Mouse (Mus musculus) G1E (cell line): ENCODE data around the gene Fgfr2.

Source experiments
- CTCF ChIP-seq: IDR thresholded peaks from 2 replicates; pipeline ENCODE4 v1.5.1; 2012; ENCODE audit warnings: low read depth, low read length, inconsistent platforms, mixed read lengths
- GATA1 ChIP-seq: IDR thresholded peaks from 2 replicates; pipeline ENCODE4 v1.6.1; 2012; ENCODE audit warnings: borderline replicate concordance, low read length, inconsistent platforms, mixed read lengths
- GATA2 ChIP-seq: IDR thresholded peaks from 2 replicates; pipeline ENCODE4 v1.6.1; 2012; ENCODE audit warnings: low read depth, low read length, inconsistent platforms, borderline replicate concordance
- POLR2AphosphoS5 ChIP-seq: IDR thresholded peaks from 2 replicates; pipeline ENCODE4 v1.6.1; 2012; ENCODE audit warnings: low read depth, low read length, inconsistent platforms; ENCODE audit not compliant: insufficient replicate concordance
- TAL1 ChIP-seq: conservative IDR thresholded peaks from 2 replicates; pipeline ENCODE4 v1.6.1; 2012; ENCODE audit warnings: low read depth, low read length, inconsistent platforms, mixed read lengths

DNA sequence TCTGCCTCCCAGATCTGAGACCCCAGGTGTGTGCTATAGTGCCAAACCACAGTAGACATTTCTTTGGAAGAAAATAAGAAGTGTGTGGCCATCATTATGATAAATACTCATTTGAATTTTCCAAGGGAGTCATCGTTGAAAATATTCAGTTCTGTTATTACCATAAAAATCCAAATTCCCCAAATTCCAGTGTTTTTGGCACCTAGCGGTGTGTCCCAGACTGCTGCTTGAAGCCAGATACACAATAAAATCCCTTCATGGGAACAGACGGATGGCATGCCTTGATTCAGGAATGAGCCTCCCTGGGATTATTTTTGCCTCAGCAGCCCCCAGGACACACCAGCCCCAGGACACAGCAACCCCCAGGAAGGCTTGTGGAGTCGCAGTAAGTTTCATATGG, 1003.3 kb downstream of the Fgfr2 start:
- TF ChIP-seq CTCF (no peak), GATA1 (no peak), TAL1 (no peak), POLR2AphosphoS5 (no peak), GATA2 (no peak)
